Mouse (Mus musculus) megakaryocyte, embryonic 14.5 days (primary cell): ENCODE measurements around the gene Gm4312.

Experiments
- FLI1 ChIP-seq: IDR thresholded peaks from 2 replicates; pipeline ENCODE4 v1.6.1; 2012; ENCODE audit warnings: low read length, inconsistent platforms, mixed read lengths
- GATA1 ChIP-seq: IDR thresholded peaks from 3 replicates; pipeline ENCODE4 v1.6.1; 2012; ENCODE audit warnings: mixed read lengths, low read length, inconsistent platforms, borderline replicate concordance

GRCm38 (mm10) chr10:100427592-100427991 lies 45.2 kb upstream of the Gm4312 start:
- TF ChIP-seq GATA1 (no peak), FLI1 (no peak)
